In the genomic region with DNA sequence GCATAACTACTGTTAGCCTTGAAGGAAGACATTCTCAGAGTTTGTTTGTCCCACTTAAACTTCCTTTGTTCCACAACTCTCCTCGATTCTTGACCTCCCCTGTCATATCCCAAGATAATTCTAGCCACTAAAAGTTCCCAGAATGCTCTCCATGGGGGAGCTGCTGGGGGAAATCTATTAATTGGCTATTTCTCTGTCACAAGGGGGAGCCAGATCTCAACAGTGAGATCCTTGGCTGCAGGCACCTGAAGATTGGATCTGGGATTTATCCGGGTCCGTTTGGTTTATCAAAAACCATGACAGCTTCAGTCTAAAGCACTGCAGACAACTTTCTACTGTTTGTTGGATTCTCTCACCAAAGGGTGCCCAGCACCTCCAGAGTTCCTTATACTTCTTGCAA, we compare ENCODE assay signal across 16 mouse cellular contexts. TPM values are rescaled to one million over a fixed set of nuclear protein-coding genes. Genes with fewer than 3 reads are reported as not detected.
DNase-seq lines count a peak whose midpoint lies in the region; TF ChIP-seq lines count a peak whose summit lies in the region.
"Had no signal": no experiment of that assay in that cellular context is flagged by ENCODE, and none has a peak within 500 bp of the region (broad histone marks: within the 10 kb centered on the region; RNA-seq: fewer than 3 reads in every experiment).

No protein-coding gene starts in this region.

- TF ChIP-seq CTCF in left cerebral cortex, adult 2 months (IDR thresholded peaks at IDR 0.05): peak; percentile 45

- H3K27ac ChIP-seq in left cerebral cortex, adult 2 months: no peak overlapping the region
- H3K27ac ChIP-seq: heart, embryonic 13.5 days; liver, embryonic 15.5 days; midbrain, embryonic 10.5 days; neural tube, embryonic 13.5 days had no signal

- DNase-seq in heart, adult 18-20 months: peak; percentile 1 to 3
- no peak for DNase-seq in heart, adult 11 months
- DNase-seq in left cerebral cortex, adult 2 months (ENCODE audit: extremely low spot score in 1 of 2, low spot score in 2 of 2): no peak
- no peak for DNase-seq in left cerebral cortex, postnatal 4 days
- peak; percentile 21 for DNase-seq in MN1 (ENCODE audit: low spot score)
- peak; percentile 35 for DNase-seq in retina, embryonic 14.5 days (ENCODE audit: low spot score)
- no peak for DNase-seq in right cerebral cortex, postnatal 4 days
- no peak for DNase-seq in thymus, postnatal 25 days
- DNase-seq: gastrocnemius, postnatal 10 days; heart, postnatal 36 days; kidney, postnatal 10 days had no signal

- intact Hi-C loops in left cerebral cortex, adult 2 months (cut with DNase I): no loop called here
- intact Hi-C loops in left cerebral cortex, postnatal 4 days (cut with DNase I): no loop called here

- no peak overlapping the region for H3K4me3 ChIP-seq in left cerebral cortex, adult 2 months
- H3K4me3 ChIP-seq: heart, embryonic 13.5 days; liver, embryonic 15.5 days; midbrain, embryonic 10.5 days; neural tube, embryonic 13.5 days had no signal

RNA-seq across cellular contexts. Expression of a gene that starts 3.8 kb away (rescaled TPM):
- not detected for total RNA-seq in heart, adult 18-20 months (2021)
- total RNA-seq in left cerebral cortex, adult 2 months (2021): not detected
- under 1 TPM; 0.04 to 0.08 TPM for total RNA-seq in left cerebral cortex, postnatal 4 days (2021)
- total RNA-seq: gastrocnemius, postnatal 10 days; heart, postnatal 36 days; left cerebral cortex, postnatal 10 days had no signal

RNA-seq across cellular contexts. Expression of a gene that starts 33.9 kb away (rescaled TPM):
- total RNA-seq in heart, adult 18-20 months (2021): 1 to 10 TPM; 1.7 to 1.9 TPM
- 10 to 100 TPM in 1 of 2 experiments, 1 to 10 TPM in 1; 9.1 to 10.3 TPM for total RNA-seq in left cerebral cortex, adult 2 months (2021)
- 10 to 100 TPM in 1 of 2 experiments, 1 to 10 TPM in 1; 9.6 to 10.0 TPM for total RNA-seq in left cerebral cortex, postnatal 4 days (2021)

Comparison
In these comparisons a context has a peak if more than half of its experiments do, and no peak if none do; other contexts are left out.
1. DNase-seq: peak in heart, adult 18-20 months (2 of 2), MN1 (single experiment) and retina, embryonic 14.5 days (single experiment); none in heart, adult 11 months (single experiment), left cerebral cortex, adult 2 months (0 of 2), left cerebral cortex, postnatal 4 days (single experiment), right cerebral cortex, postnatal 4 days (single experiment) and thymus, postnatal 25 days (single experiment).